Mouse (Mus musculus) liver, embryonic 11.5 days (tissue): ENCODE results near the gene Lin7a. TPM values are rescaled to one million over a fixed set of nuclear protein-coding genes. Genes with fewer than 3 reads are reported as not detected.

Experiments
- ATAC-seq: fragments of 200-750 bp; cut with Nextera tagmentation; replicated peaks from 2 replicates; pipeline ENCODE4 v1.8.0; 2017; ENCODE audit warnings: moderate number of reproducible peaks, mild to moderate bottlenecking, moderate TSS enrichment, moderate library complexity; ENCODE audit not compliant: low FRiP score
- DNase-seq: peaks from one replicate; pipeline ENCODE4 v3.0.0-alpha.2; 2017; ENCODE audit warnings: low spot score
- H3K27ac ChIP-seq: fragments of 300-500 bp; sonication (generic); 2 replicates; pipeline ENCODE4 v1.5.1; 2014; ENCODE audit warnings: mild to moderate bottlenecking, low read depth, low read length, control low read depth
- H3K27me3 ChIP-seq: fragments of 300-500 bp; sonication (generic); replicated peaks from 2 replicates; pipeline ENCODE4 v1.6.1; 2014; ENCODE audit warnings: low read length, mixed read lengths; ENCODE audit not compliant: control insufficient read depth, insufficient read depth
- H3K36me3 ChIP-seq: fragments of 300-500 bp; sonication (generic); 2 replicates; pipeline ENCODE4 v1.6.1; 2014; ENCODE audit warnings: mild to moderate bottlenecking, low read length, moderate library complexity, mixed read lengths; ENCODE audit not compliant: control insufficient read depth, insufficient read depth
- H3K4me1 ChIP-seq: fragments of 300-500 bp; sonication (generic); replicated peaks from 2 replicates; pipeline ENCODE4 v1.6.1; 2014; ENCODE audit warnings: low read length, mixed read lengths; ENCODE audit not compliant: control insufficient read depth, insufficient read depth
- H3K4me2 ChIP-seq: fragments of 300-500 bp; sonication (generic); 2 replicates; pipeline ENCODE4 v1.6.1; 2014; ENCODE audit warnings: mild to moderate bottlenecking, control low read depth, moderate library complexity
- H3K4me3 ChIP-seq: fragments of 300-500 bp; sonication (generic); 2 replicates; pipeline ENCODE4 v1.5.1; 2014; ENCODE audit warnings: low read depth, low read length, control low read depth
- H3K9ac ChIP-seq: fragments of 300-500 bp; sonication (generic); 2 replicates; pipeline ENCODE4 v1.6.1; 2014; ENCODE audit warnings: low read depth, low read length, control low read depth
- H3K9me3 ChIP-seq: fragments of 300-500 bp; sonication (generic); 2 replicates; pipeline ENCODE4 v1.6.1; 2016; ENCODE audit warnings: low read length, inconsistent platforms, mixed read lengths; ENCODE audit not compliant: control insufficient read depth
- WGBS: fragments of 180-500 bp; shearing (Covaris S2); extraction: QIAGEN DNeasy Blood & Tissue Kit; methylation state at CpG from one replicate; pipeline ENCODE4 v1.1.7; 2014; 5-methylcytosine and 5-hydroxymethylcytosine counted together
- polyA plus RNA-seq: library from polyadenylated mRNA; unstranded; fragments of >200 nt; fragmentation: Nextera tagmentation; extraction: Ambion mirVana; gene quantifications from 2 replicates; pipeline ENCODE4 v1.2.1, GENCODE M21; 2014

The Lin7a gene
- polyA plus RNA-seq, 1 experiment from 2014 or later = 1.2 TPM

DNA sequence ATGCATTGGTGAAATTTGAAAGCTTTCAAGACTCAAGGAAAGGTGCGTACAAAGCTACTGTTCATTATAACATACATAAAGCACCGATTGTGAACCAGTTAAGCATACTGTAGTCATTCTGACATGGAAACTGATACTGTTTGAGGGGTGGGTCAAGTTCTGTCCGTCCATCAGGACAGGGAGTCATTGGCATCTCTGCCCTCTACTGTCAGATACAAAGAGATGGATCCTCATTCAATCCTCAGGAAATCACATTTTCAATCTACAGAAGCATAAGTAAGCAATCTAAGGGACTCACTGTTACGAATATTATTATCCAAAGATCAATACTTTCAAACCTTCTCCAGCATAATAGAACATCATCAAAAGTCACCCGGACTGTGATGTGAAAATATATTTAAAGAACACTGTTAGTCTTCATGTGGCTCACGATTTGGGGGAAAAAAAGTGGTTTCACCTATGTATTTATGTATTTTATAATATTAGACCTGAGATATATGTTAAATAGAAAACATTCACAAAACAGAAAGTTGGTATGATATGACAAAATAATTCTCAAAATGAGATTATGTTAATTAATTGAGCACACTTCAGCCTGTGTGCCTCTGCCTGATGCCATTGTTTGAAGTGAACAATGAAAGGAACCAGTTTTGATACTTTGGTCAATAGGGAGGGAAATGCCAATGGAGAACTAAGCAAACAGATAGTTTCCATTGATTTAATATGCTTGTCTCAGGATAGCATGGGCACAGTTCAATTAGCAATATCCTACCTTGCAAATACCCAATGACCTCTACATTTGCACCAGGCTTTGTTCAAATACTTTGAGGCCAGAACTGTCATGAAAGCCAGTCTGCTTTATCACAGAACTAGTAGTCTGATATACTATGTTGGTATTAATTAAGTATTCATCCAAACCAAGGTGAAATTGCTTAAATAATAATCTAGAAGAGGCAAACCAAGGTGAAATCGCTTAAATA lies 36.8 kb upstream of the Lin7a start:
- Histone ChIP-seq H3K9me3 (no peaks in the 10 kb centered on the region), H3K4me2 (no peak overlapping the region), H3K36me3 (no peaks in the 10 kb centered on the region), H3K4me3 (no peak overlapping the region), H3K9ac (no peak overlapping the region), H3K27ac (no peak overlapping the region), H3K27me3 (no peaks in the 10 kb centered on the region), H3K4me1 (no peaks in the 10 kb centered on the region)
- WGBS = 75% methylated on average over 7 of the region's 7 CpGs
- ATAC-seq (no peak), DNase-seq (no peak)

DNA sequence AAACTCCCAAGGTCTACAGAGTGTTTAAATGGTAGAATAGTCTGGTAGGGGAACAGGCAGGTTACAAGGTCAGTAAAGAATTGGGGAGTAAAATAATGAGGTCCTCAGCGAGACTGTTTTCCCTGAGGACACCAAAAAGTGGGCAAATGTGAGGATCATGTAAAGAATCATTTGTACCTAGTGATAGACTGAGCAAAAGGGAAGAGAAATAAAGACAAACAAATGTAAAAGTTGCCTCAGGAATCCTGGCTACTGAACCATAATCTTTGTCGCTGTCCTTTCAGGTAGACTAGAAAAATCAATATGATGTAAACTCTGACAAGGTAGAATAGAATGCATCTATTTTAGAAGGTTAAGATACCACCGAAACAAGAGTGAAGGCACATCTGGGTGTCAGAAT lies 36.0 kb upstream of the Lin7a start:
- no peaks in the 10 kb centered on the region for H3K36me3 ChIP-seq
- no peak for ATAC-seq

DNA sequence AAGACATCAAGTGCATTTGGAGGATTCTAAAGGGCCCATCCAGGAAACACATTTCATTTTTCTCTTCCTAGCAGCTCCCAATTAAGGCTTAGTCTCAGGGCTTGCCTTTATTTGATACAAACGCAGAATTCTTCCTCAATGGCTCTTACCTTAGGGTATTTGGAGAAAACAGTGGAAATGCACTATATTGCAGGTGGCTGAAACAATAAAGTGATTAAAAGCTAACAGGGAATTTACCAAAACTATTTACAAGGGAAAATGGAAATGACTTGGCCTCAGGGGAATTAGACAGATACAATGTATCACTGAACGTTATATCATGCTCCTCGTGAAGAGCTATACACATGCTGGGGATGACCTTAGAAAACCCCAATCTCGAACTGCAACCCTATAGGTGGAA lies 35.3 kb upstream of the Lin7a start:
- no peaks in the 10 kb centered on the region for H3K36me3 ChIP-seq
- H3K4me2 ChIP-seq = no peak overlapping the region
- DNase-seq (no peak), ATAC-seq (no peak)
- H3K27ac ChIP-seq = no peak overlapping the region
- H3K27me3 ChIP-seq = no peaks in the 10 kb centered on the region
- H3K9me3 ChIP-seq = no peaks in the 10 kb centered on the region
- H3K4me1 ChIP-seq = no peaks in the 10 kb centered on the region
- H3K9ac ChIP-seq = no peak overlapping the region
- no peak overlapping the region for H3K4me3 ChIP-seq
- 85% methylated on average over 4 of the region's 4 CpGs for WGBS

More for the DNA sequence above, 36.0 kb upstream of the Lin7a start:
- H3K4me3 ChIP-seq = no peak overlapping the region
- no peaks in the 10 kb centered on the region for H3K4me1 ChIP-seq
- no peak overlapping the region for H3K9ac ChIP-seq
- H3K27me3 ChIP-seq = no peaks in the 10 kb centered on the region
- H3K9me3 ChIP-seq = no peaks in the 10 kb centered on the region
- H3K27ac ChIP-seq = no peak overlapping the region
- WGBS = 86% methylated on average over 3 of the region's 3 CpGs
- DNase-seq = no peak
- H3K4me2 ChIP-seq = no peak overlapping the region

DNA sequence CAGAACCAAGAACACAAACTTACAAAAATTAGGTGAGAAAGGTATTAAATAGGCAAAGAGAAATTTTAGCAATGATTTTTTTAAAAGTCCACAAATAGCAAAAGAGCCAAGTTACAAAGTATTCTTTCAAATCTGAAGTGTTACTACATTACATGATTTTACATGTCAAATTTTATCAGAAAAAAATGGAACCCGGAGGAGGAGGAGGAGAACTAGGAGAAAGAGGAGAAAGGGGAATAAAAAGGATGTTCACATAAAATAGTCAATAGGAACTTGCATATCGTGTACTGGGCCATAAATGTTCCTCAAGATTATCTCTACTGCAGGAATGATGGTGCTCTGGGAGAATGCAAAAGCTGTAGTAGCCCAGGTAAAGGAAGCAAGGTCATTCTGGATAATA lies 34.4 kb upstream of the Lin7a start:
- Histone ChIP-seq H3K36me3 (no peaks in the 10 kb centered on the region), H3K4me1 (no peaks in the 10 kb centered on the region), H3K27ac (no peak overlapping the region), H3K9me3 (no peaks in the 10 kb centered on the region), H3K9ac (no peak overlapping the region), H3K4me2 (no peak overlapping the region), H3K27me3 (no peaks in the 10 kb centered on the region), H3K4me3 (no peak overlapping the region)
- ATAC-seq (no peak), DNase-seq (no peak)
- WGBS = 65% methylated on average over 2 of the region's 2 CpGs

DNA sequence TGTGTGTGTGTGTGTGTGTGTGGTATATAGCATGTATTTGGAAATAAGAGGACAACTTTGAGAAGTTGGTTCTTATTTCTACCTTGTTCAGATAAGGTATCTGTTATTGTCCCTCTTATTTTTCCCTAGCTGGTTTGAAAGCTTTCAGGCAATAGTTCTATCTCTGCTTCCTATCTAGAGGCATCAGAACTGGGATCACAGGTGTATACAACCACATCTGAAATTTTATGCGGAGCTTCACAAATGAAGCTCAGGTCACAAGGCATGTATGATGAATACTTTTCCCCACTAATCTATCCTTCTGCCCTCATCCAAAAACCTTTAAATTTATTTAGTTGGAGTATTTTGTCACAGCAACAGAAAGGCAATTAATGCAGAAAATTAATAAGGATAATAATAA lies 33.8 kb upstream of the Lin7a start:
- H3K36me3 ChIP-seq = no peaks in the 10 kb centered on the region
- DNase-seq (no peak), ATAC-seq (no peak)
- no peaks in the 10 kb centered on the region for H3K27me3 ChIP-seq
- H3K4me1 ChIP-seq = no peaks in the 10 kb centered on the region
- H3K4me3 ChIP-seq = no peak overlapping the region
- no peak overlapping the region for H3K4me2 ChIP-seq
- H3K27ac ChIP-seq = no peak overlapping the region
- WGBS = 87% methylated on average over 1 of the region's 1 CpGs
- H3K9ac ChIP-seq = no peak overlapping the region
- H3K9me3 ChIP-seq = no peaks in the 10 kb centered on the region

DNA sequence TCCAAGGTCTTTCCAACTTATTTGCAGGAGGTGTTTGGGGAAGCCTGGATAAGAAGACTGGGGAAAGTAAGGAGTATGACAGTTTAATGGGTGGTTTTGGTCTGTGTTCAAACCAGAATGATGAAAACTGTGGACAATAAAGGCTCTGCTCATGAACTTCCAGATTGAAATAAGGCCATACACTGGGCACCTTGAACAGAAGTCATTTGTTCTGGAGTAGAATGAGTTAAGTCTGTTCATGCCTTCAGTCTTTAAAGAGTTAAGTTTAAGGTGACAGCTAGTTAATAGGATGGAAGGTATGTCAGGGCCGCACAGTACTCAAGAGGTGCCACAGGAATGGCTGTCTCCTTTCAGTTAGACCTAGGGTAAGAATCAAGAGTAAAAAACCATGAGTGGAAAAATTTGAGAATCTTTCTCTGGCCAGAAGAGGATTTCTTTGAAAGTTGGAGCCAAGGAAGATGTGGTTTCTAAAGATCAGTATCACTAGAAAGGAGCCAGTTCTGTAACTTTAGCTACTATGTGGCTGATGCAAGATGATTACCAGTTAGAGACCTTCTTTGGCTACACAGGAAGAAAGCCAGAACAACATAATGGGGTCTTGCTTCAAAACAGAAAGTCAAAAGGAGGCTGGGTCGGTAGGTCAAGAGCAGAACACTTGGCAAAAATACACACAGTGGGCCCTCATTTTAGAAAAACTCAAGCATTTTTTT lies 33.2 kb upstream of the Lin7a start:
- 72% methylated on average over 2 of the region's 2 CpGs for WGBS

DNA sequence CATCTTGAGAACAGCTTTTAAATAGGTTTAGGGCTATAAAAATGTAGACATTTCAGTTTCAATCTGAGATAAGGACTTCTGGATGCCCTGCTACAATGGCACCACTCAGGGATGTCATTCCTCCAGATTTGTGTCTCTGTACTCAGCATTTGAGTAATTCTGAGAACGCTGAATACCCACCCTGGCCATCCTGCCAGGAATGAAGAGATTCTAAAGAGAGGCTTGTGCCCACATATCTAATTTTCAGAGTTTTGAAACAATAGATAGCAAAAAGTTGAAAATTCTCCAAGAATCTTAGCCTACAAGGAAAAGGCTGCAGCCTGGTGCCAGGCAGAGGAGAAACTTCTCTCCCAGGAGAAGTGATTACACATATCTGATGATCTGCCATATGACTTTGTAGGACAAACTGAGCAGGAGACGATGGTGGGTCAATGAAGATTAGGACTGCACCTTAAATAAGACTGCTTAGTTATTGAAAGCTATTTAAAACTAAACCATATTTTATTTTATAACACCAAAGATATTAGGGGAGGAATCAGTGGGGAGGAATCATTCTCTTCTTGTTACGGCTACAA lies 32.5 kb upstream of the Lin7a start:
- WGBS = 69% methylated on average over 3 of the region's 3 CpGs

More for the DNA sequence above, 33.2 kb upstream of the Lin7a start:
- H3K9me3 ChIP-seq = no peaks in the 10 kb centered on the region
- no peaks in the 10 kb centered on the region for H3K36me3 ChIP-seq
- no peaks in the 10 kb centered on the region for H3K4me1 ChIP-seq
- DNase-seq = no peak
- H3K27me3 ChIP-seq = no peaks in the 10 kb centered on the region
- no peak overlapping the region for H3K27ac ChIP-seq
- H3K9ac ChIP-seq = no peak overlapping the region
- no peak for ATAC-seq
- no peak overlapping the region for H3K4me3 ChIP-seq
- H3K4me2 ChIP-seq = no peak overlapping the region

DNA sequence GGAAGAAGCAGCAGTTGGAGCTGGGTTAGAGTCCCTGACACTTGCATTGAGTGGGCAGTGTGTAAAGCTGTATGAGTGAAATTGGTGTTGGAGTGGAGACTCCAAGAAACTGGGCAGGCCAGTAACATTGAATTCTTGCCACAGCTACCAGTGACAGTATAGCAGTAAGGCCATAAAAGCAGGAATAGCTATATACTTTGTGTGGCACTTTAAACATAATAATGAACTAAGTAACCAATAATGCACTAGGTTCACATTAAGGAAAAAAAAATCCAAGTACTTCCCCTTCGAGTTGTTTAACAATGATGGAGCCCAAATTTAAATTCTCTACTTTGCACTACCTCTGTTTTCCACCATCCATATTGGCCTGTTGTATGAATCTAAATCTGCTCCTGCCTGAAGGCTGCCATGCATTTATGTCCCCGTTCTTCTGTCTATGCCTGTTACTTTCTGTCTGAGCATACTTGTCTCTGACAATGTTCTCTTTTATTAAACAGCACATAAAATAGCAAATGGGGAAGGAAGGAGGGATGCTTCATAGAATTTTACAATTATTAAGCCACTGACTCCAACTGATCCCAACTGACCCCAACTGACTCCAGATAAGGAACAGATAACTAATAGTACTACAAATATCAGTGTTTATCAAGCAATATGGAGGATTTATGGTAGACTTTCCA lies 31.7 kb upstream of the Lin7a start:
- ATAC-seq (no peak), DNase-seq (no peak)
- 68% methylated on average over 2 of the region's 2 CpGs for WGBS
- Histone ChIP-seq H3K36me3 (no peaks in the 10 kb centered on the region), H3K4me1 (no peaks in the 10 kb centered on the region), H3K9me3 (no peaks in the 10 kb centered on the region), H3K4me3 (no peak overlapping the region), H3K27me3 (no peaks in the 10 kb centered on the region), H3K27ac (no peak overlapping the region), H3K4me2 (no peak overlapping the region), H3K9ac (no peak overlapping the region)

More for the DNA sequence above, 32.5 kb upstream of the Lin7a start:
- Histone ChIP-seq H3K4me1 (no peaks in the 10 kb centered on the region), H3K4me2 (no peak overlapping the region), H3K27ac (no peak overlapping the region), H3K27me3 (no peaks in the 10 kb centered on the region), H3K36me3 (no peaks in the 10 kb centered on the region), H3K9me3 (no peaks in the 10 kb centered on the region), H3K4me3 (no peak overlapping the region), H3K9ac (no peak overlapping the region)
- no peak for ATAC-seq
- no peak for DNase-seq
